Mouse (Mus musculus): ENCODE results near the gene Actr6.

- no peak for TF ChIP-seq ELF1 (IDR thresholded peaks at IDR 0.05; ENCODE audit: low read depth, low read length)
- no peak for TF ChIP-seq POLR2A (IDR thresholded peaks at IDR 0.05; ENCODE audit: low read depth, low read length)
- TF ChIP-seq ZKSCAN1 (IDR thresholded peaks at IDR 0.05; ENCODE audit: borderline replicate concordance, low read depth, low read length): no peak
- TF ChIP-seq USF1 (IDR thresholded peaks at IDR 0.05; ENCODE audit: low read depth, low read length): no peak
- TF ChIP-seq ETS1 (conservative IDR thresholded peaks at IDR 0.05; ENCODE audit: low read depth, low read length): no peak
- no peak for TF ChIP-seq CTCF (conservative IDR thresholded peaks at IDR 0.05 in 1 of 2, IDR thresholded peaks at IDR 0.05 in 1 of 2; ENCODE audit: low read depth in 2 of 2, low read length in 2 of 2)
- no peak for TF ChIP-seq ZNF384 (IDR thresholded peaks at IDR 0.05; ENCODE audit: low read depth, low read length)
Measured at GRCm38 (mm10) chr10:89697956-89698355, 34.1 kb downstream of the Actr6 start.
